Mouse (Mus musculus): ENCODE data around the gene Slc39a9.

DNA sequence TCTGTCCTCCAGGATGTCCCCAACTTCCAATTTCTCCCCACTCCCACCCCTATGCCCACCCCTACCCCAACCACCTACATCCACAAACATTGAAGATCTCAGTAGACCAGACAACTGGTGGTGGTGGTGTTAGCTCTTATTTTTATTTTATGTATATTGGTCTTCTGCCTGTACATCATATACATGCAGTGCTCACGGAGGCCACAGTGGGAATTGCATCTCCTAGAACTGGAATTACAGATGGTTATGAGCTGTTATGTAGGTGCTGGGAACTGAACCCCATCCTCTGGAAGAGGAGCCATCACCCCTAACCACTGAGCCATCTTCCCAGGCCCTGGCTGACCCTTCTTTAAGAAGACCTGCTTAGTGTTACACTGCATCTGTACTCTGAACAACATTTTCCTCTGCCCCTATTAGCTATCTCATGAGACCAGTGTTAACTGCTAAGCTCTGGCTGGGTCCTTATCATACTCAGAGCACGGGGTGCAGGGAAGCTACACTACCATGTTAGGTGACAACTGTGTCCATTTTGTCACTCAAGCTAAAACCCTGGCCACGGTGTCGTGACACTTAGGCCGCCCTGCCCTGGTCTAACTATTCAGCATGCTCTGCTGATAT is 55.0 kb downstream of the Slc39a9 start:
- TF ChIP-seq CTCF (IDR thresholded peaks at IDR 0.05; ENCODE audit: extremely low read depth, insufficient read length, insufficient replicate concordance, low read depth, low read length), result no peak
- TF ChIP-seq POLR2A (IDR thresholded peaks at IDR 0.05; ENCODE audit: low read depth, low read length), result no peak

Measured in small intestine, adult 2 months (tissue).